Mouse (Mus musculus) stomach, embryonic 14.5 days (tissue): ENCODE data around the gene Nfic. TPM values are rescaled to one million over a fixed set of nuclear protein-coding genes. Genes with fewer than 3 reads are reported as not detected.

ENCODE experiments used
- ATAC-seq: fragments of 200-750 bp; cut with Nextera tagmentation; 2 replicates; pipeline ENCODE4 v1.8.0; 2017; ENCODE audit warnings: low read depth, moderate TSS enrichment; ENCODE audit not compliant: insufficient number of reproducible peaks, insufficient read depth, low FRiP score
- H3K27ac ChIP-seq: fragments of 300-500 bp; sonication (generic); 2 replicates; pipeline ENCODE4 v1.5.1; 2014; ENCODE audit warnings: mild to moderate bottlenecking, low read length, moderate library complexity, mixed read lengths
- H3K27me3 ChIP-seq: fragments of 300-500 bp; sonication (generic); 2 replicates; pipeline ENCODE4 v1.6.1; 2014; ENCODE audit warnings: low read length, control low read depth, mixed read lengths; ENCODE audit not compliant: control insufficient read depth, insufficient read depth
- H3K36me3 ChIP-seq: fragments of 300-500 bp; sonication (generic); 2 replicates; pipeline ENCODE4 v1.6.1; 2014; ENCODE audit warnings: mild to moderate bottlenecking, control low read depth, low read length, moderate library complexity, mixed read lengths; ENCODE audit not compliant: control insufficient read depth, insufficient read depth
- H3K4me1 ChIP-seq: fragments of 300-500 bp; sonication (generic); 2 replicates; pipeline ENCODE4 v1.6.1; 2014; ENCODE audit warnings: low read length, control low read depth, mixed read lengths; ENCODE audit not compliant: control insufficient read depth, insufficient read depth
- H3K4me2 ChIP-seq: fragments of 300-500 bp; sonication (generic); replicated peaks from 2 replicates; pipeline ENCODE4 v1.6.1; 2014; ENCODE audit warnings: low read depth, low read length, control low read depth
- H3K4me3 ChIP-seq: fragments of 300-500 bp; sonication (generic); 2 replicates; pipeline ENCODE4 v1.5.1; 2014; ENCODE audit warnings: low read depth, low read length, control low read depth
- H3K9ac ChIP-seq: fragments of 300-500 bp; sonication (generic); replicated peaks from 2 replicates; pipeline ENCODE4 v1.6.1; 2014; ENCODE audit warnings: low read depth, mild to moderate bottlenecking, control low read depth, low read length, moderate library complexity, mixed read lengths
- H3K9me3 ChIP-seq: fragments of 300-500 bp; sonication (generic); 2 replicates; pipeline ENCODE4 v1.6.1; 2016; ENCODE audit warnings: low read depth, low read length, control low read depth; ENCODE audit not compliant: control insufficient read depth
- WGBS: fragments of 180-500 bp; shearing (Covaris S2); extraction: QIAGEN DNeasy Blood & Tissue Kit; methylation state at CpG from one replicate; pipeline ENCODE4 v1.1.7; 2014; 5-methylcytosine and 5-hydroxymethylcytosine counted together
- polyA plus RNA-seq: library from polyadenylated mRNA; unstranded; fragments of >200 nt; fragmentation: Nextera tagmentation; extraction: Ambion mirVana; gene quantifications from 2 replicates; pipeline ENCODE4 v1.2.1, GENCODE M21; 2014

The Nfic gene
- polyA plus RNA-seq, 1 experiment from 2014 or later = 80.1 TPM

DNA sequence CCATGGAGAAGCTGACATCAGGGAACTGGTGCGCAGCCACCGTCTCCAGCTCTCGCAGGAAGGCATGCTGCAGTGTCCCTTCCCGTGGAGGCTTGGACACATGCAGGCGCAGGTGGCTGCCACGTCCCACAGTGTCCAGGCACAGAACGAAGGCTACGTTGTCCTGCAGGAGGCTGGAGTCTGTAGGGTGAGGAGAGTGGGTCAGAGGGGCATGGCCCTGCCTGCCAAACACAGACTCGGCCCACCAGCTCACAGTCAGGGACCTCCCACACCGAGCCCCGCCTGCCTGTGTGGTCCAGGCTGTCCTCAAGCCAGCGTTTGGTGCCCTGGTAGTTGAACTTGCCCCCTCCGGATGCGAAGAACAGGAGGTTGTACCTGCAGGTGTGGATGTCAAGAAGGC lies 34.5 kb upstream of the Nfic start:
- H3K9ac ChIP-seq = no peak overlapping the region
- H3K36me3 ChIP-seq = peaks cover 62% of the 10 kb centered on the region
- H3K4me2 ChIP-seq = no peak overlapping the region
- no peaks in the 10 kb centered on the region for H3K27me3 ChIP-seq
- H3K4me3 ChIP-seq = no peak overlapping the region
- no peaks in the 10 kb centered on the region for H3K9me3 ChIP-seq
- WGBS = 77% methylated on average over 14 of the region's 14 CpGs
- H3K27ac ChIP-seq = no peak overlapping the region
- peaks cover 7% of the 10 kb centered on the region for H3K4me1 ChIP-seq
- no peak for ATAC-seq

DNA sequence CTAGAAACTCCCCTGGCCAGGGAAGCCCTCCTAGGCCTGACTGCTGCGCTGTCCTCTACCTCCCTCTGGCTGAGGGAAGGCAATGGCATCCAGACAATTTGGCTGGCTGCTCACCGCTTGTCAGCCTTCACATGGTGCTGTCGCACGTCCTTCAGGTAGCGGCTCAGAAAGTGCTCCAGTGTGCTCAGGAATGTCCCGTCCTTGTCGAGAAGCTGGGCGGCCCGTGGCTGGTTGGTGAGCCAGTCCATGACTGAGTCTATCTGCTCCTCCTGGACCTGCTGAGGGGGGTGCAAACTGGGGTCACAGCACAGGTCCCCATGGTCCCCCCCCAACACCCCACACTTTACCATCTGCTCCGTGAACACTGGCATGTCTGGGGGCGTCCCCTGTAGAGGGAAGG lies 32.6 kb upstream of the Nfic start:
- no peaks in the 10 kb centered on the region for H3K9me3 ChIP-seq
- no peaks in the 10 kb centered on the region for H3K4me1 ChIP-seq
- H3K9ac ChIP-seq = no peak overlapping the region
- ATAC-seq = no peak
- peaks cover 61% of the 10 kb centered on the region for H3K36me3 ChIP-seq
- H3K27me3 ChIP-seq = no peaks in the 10 kb centered on the region
- H3K4me2 ChIP-seq = no peak overlapping the region
- no peak overlapping the region for H3K27ac ChIP-seq
- H3K4me3 ChIP-seq = no peak overlapping the region
- 82% methylated on average over 11 of the region's 11 CpGs for WGBS

- H3K9ac ChIP-seq = no peak overlapping the region
- peaks cover 46% of the 10 kb centered on the region for H3K36me3 ChIP-seq
Observed at GRCm38 (mm10) chr10:81486496-81486895, 31.1 kb upstream of the Nfic start.

GRCm38 (mm10) chr10:81485479-81486018 lies 30.1 kb upstream of the Nfic start:
- H3K4me2 ChIP-seq = no peak overlapping the region
- ATAC-seq = no peak
- no peak overlapping the region for H3K9ac ChIP-seq
- H3K36me3 ChIP-seq = peaks cover 37% of the 10 kb centered on the region
- no peak overlapping the region for H3K4me3 ChIP-seq
- H3K9me3 ChIP-seq = no peaks in the 10 kb centered on the region
- H3K27ac ChIP-seq = no peak overlapping the region
- H3K4me1 ChIP-seq = no peaks in the 10 kb centered on the region
- 72% methylated on average over 7 of the region's 7 CpGs for WGBS
- H3K27me3 ChIP-seq = 0 out of 2 replicates have a peak, but pooled peaks cover 4% of the 10 kb centered on the region

More at GRCm38 (mm10) chr10:81486496-81486895, 31.1 kb upstream of the Nfic start:
- ATAC-seq = no peak
- Histone ChIP-seq H3K4me3 (no peak overlapping the region), H3K4me2 (no peak overlapping the region), H3K9me3 (no peaks in the 10 kb centered on the region), H3K4me1 (no peaks in the 10 kb centered on the region), H3K27ac (no peak overlapping the region), H3K27me3 (0 out of 2 replicates have a peak, but pooled peaks cover 4% of the 10 kb centered on the region)
- 88% methylated on average over 10 of the region's 10 CpGs for WGBS

- Histone ChIP-seq H3K4me3 (no peak overlapping the region), H3K36me3 (peaks cover 32% of the 10 kb centered on the region), H3K27me3 (0 out of 2 replicates have a peak, but pooled peaks cover 4% of the 10 kb centered on the region), H3K4me2 (no peak overlapping the region), H3K27ac (no peak overlapping the region), H3K4me1 (no peaks in the 10 kb centered on the region), H3K9ac (no peak overlapping the region), H3K9me3 (no peaks in the 10 kb centered on the region)
- ATAC-seq = no peak
- 21% methylated on average over 2 of the region's 2 CpGs for WGBS
Observed at GRCm38 (mm10) chr10:81485060-81485449, 29.6 kb upstream of the Nfic start.

- no peak for ATAC-seq
- H3K9ac ChIP-seq = no peak overlapping the region
- peaks cover 27% of the 10 kb centered on the region for H3K36me3 ChIP-seq
- 56% methylated on average over 6 of the region's 6 CpGs for WGBS
- no peak overlapping the region for H3K4me3 ChIP-seq
- H3K27me3 ChIP-seq = 0 out of 2 replicates have a peak, but pooled peaks cover 4% of the 10 kb centered on the region
- no peak overlapping the region for H3K4me2 ChIP-seq
- no peaks in the 10 kb centered on the region for H3K4me1 ChIP-seq
- no peak overlapping the region for H3K27ac ChIP-seq
- H3K9me3 ChIP-seq = no peaks in the 10 kb centered on the region
Observed at GRCm38 (mm10) chr10:81484441-81485059, 29.1 kb upstream of the Nfic start.

DNA sequence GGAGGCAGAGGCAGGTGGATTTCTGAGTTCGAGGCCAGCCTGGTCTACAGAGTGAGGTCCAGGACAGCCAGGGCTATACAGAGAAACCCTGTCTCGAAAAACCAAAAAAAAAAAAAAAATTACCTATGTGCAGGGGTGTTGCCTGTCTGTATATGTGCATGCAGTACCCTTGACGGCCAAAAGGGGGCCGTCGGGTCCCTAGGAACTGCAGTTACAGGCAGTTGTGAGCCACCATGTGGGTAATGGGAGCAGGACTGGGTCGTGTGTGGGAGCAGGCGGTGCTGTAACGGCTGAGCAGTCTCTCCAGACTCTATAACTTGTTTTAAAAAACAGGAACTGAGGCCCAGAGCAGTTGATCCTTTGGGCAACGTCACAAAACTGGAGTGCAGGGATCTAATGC lies 28.5 kb upstream of the Nfic start:
- Histone ChIP-seq H3K27ac (no peak overlapping the region), H3K27me3 (0 out of 2 replicates have a peak, but pooled peaks cover 4% of the 10 kb centered on the region), H3K9ac (no peak overlapping the region), H3K4me1 (no peaks in the 10 kb centered on the region), H3K4me3 (no peak overlapping the region), H3K4me2 (no peak overlapping the region), H3K9me3 (no peaks in the 10 kb centered on the region), H3K36me3 (peaks cover 23% of the 10 kb centered on the region)
- WGBS = 18% methylated on average over 9 of the region's 9 CpGs
- ATAC-seq = no peak

GRCm38 (mm10) chr10:81482533-81482889 lies 27.1 kb upstream of the Nfic start, which contains the start of gene Celf5:
Gene Celf5, minus strand, starts transcription at chr10:81482709.
- peak; percentile 14; the same call in 1 of the 2 replicates for ATAC-seq
- WGBS = under 1% methylated on average over 36 of the region's 36 CpGs

More at GRCm38 (mm10) chr10:81482533-81482889, 27.1 kb upstream of the Nfic start, which contains the start of gene Celf5:
- no peaks in the 10 kb centered on the region for H3K9me3 ChIP-seq
- H3K27me3 ChIP-seq = 0 out of 2 replicates have a peak, but pooled peaks cover 4% of the 10 kb centered on the region
- 0 out of 2 replicates have a peak within 1 kb of the TSS, but pooled peaks have one; percentile 21 for H3K9ac ChIP-seq
- no peaks in the 10 kb centered on the region for H3K4me1 ChIP-seq
- peak within 1 kb of the TSS; percentile 74 for H3K4me2 ChIP-seq
- H3K36me3 ChIP-seq = peaks cover 8% of the 10 kb centered on the region
- H3K4me3 ChIP-seq = peak within 1 kb of the TSS; percentile 36
- H3K27ac ChIP-seq = no peak within 1 kb of the TSS
